Mouse (Mus musculus): ENCODE results near the gene Auts2.

Gene Auts2

GRCm38 (mm10) chr5:131581110-131582050 is 961.8 kb downstream of the Auts2 start:
- no peak for DNase-seq (ENCODE audit: low spot score in 2 of 2)

- DNase-seq (ENCODE audit: low spot score in 2 of 2): no peak
These were observed 964.4 kb downstream of the Auts2 start for GRCm38 (mm10) chr5:131578737-131579136.

- DNase-seq (ENCODE audit: low spot score in 2 of 2): no peak
These were observed 967.3 kb downstream of the Auts2 start for GRCm38 (mm10) chr5:131575733-131576265.

- no peak for DNase-seq (ENCODE audit: low spot score in 2 of 2)
These were observed 968.0 kb downstream of the Auts2 start for GRCm38 (mm10) chr5:131575086-131575514.

GRCm38 (mm10) chr5:131574469-131575085 is 968.6 kb downstream of the Auts2 start:
- no peak for DNase-seq (ENCODE audit: low spot score in 2 of 2)

GRCm38 (mm10) chr5:131573296-131574177 is 969.6 kb downstream of the Auts2 start:
- DNase-seq (ENCODE audit: low spot score in 2 of 2): no peak

GRCm38 (mm10) chr5:131566032-131566431 is 977.1 kb downstream of the Auts2 start:
- DNase-seq (ENCODE audit: low spot score in 2 of 2): no peak

- DNase-seq (ENCODE audit: low spot score in 2 of 2): no peak
These were observed 979.4 kb downstream of the Auts2 start for GRCm38 (mm10) chr5:131563630-131564252.

GRCm38 (mm10) chr5:131560773-131561560 is 982.2 kb downstream of the Auts2 start:
- no peak for DNase-seq (ENCODE audit: low spot score in 2 of 2)

GRCm38 (mm10) chr5:131558403-131559174 is 984.6 kb downstream of the Auts2 start:
- peak; percentile 65 to 73 for DNase-seq (ENCODE audit: low spot score in 2 of 2)

- DNase-seq (ENCODE audit: low spot score in 2 of 2): peak in 1 of 2 experiments; percentile 8
These were observed 985.4 kb downstream of the Auts2 start for GRCm38 (mm10) chr5:131557591-131558385.

- no peak for DNase-seq (ENCODE audit: low spot score in 2 of 2)
These were observed 994.1 kb downstream of the Auts2 start for GRCm38 (mm10) chr5:131548932-131549563.

GRCm38 (mm10) chr5:131547926-131548325 is 995.2 kb downstream of the Auts2 start:
- DNase-seq (ENCODE audit: low spot score in 2 of 2): no peak

- no peak for DNase-seq (ENCODE audit: low spot score in 2 of 2)
These were observed 996.7 kb downstream of the Auts2 start for GRCm38 (mm10) chr5:131546414-131546813.

GRCm38 (mm10) chr5:131544381-131544780 is 998.8 kb downstream of the Auts2 start:
- no peak for DNase-seq (ENCODE audit: low spot score in 2 of 2)

- peak; percentile 63 to 65 for DNase-seq (ENCODE audit: low spot score in 2 of 2)
These were observed 1004.7 kb downstream of the Auts2 start for GRCm38 (mm10) chr5:131538311-131538915.

- peak in 1 of 2 experiments; percentile 33 for DNase-seq (ENCODE audit: low spot score in 2 of 2)
These were observed 1005.3 kb downstream of the Auts2 start for GRCm38 (mm10) chr5:131537831-131538310.

Measured in heart, adult 9 months (tissue).